Mouse (Mus musculus) hindbrain, embryonic 13.5 days (tissue): ENCODE results near the gene Sgpp1. TPM values are rescaled to one million over a fixed set of nuclear protein-coding genes. Genes with fewer than 3 reads are reported as not detected.

Source experiments
- ATAC-seq: fragments of 200-750 bp; cut with Nextera tagmentation; 2 replicates; pipeline ENCODE4 v1.8.0; 2017; ENCODE audit warnings: moderate TSS enrichment; ENCODE audit not compliant: low FRiP score
- H3K27ac ChIP-seq: fragments of 300-500 bp; sonication (generic); 2 replicates; pipeline ENCODE4 v1.5.1; 2015; ENCODE audit warnings: inconsistent platforms, mild to moderate bottlenecking, moderate library complexity
- H3K27me3 ChIP-seq: fragments of 300-500 bp; sonication (generic); 2 replicates; pipeline ENCODE4 v1.6.1; 2015; ENCODE audit warnings: mild to moderate bottlenecking, inconsistent platforms
- H3K36me3 ChIP-seq: fragments of 300-500 bp; sonication (generic); 2 replicates; pipeline ENCODE4 v1.6.1; 2015; ENCODE audit warnings: mild to moderate bottlenecking, inconsistent platforms
- H3K4me1 ChIP-seq: fragments of 300-500 bp; sonication (generic); replicated peaks from 2 replicates; pipeline ENCODE4 v1.6.1; 2015; ENCODE audit warnings: inconsistent platforms
- H3K4me2 ChIP-seq: fragments of 300-500 bp; sonication (generic); 2 replicates; pipeline ENCODE4 v1.6.1; 2015; ENCODE audit warnings: inconsistent platforms, mild to moderate bottlenecking, moderate library complexity
- H3K4me3 ChIP-seq: fragments of 300-500 bp; sonication (generic); 2 replicates; pipeline ENCODE4 v1.5.1; 2015; ENCODE audit warnings: mild to moderate bottlenecking, inconsistent platforms
- H3K9ac ChIP-seq: fragments of 300-500 bp; sonication (generic); 2 replicates; pipeline ENCODE4 v1.6.1; 2015; ENCODE audit warnings: mild to moderate bottlenecking, inconsistent platforms
- H3K9me3 ChIP-seq: fragments of 300-500 bp; sonication (generic); 2 replicates; pipeline ENCODE4 v1.6.1; 2016; ENCODE audit warnings: inconsistent platforms
- WGBS: fragments of 180-500 bp; shearing (Covaris S2); methylation state at CpG from one replicate; pipeline ENCODE4 v1.1.7; 2015; 5-methylcytosine and 5-hydroxymethylcytosine counted together
- polyA plus RNA-seq: library from polyadenylated mRNA; unstranded; fragments of >200 nt; fragmentation: Nextera tagmentation; extraction: Ambion mirVana; gene quantifications from 2 replicates; pipeline ENCODE4 v1.2.1, GENCODE M21; 2015

Sgpp1 gene
- polyA plus RNA-seq, 1 experiment from 2014 or later = 9.2 TPM

DNA sequence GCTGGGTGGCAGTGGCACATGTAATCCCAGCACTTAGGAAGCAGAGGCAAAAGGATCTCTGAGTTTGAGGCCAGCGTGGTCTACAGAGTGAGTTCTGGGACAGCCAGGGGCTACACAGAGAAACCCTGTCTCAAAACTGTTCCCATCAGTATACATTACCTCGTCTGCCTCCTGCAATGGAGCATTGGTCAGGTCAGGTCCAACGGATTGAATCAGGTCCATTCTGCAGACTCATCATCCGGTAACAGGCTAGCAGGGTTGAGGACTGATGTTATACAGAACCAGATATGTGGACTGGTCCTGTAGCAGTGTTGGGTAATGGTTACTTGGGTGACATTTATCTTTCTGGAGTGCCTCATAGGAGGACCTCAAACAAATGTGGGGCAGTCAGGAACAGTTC, 62.9 kb downstream of the Sgpp1 start:
- Histone ChIP-seq H3K27ac (no peak overlapping the region), H3K27me3 (no peaks in the 10 kb centered on the region), H3K36me3 (no peaks in the 10 kb centered on the region), H3K4me1 (peaks cover 20% of the 10 kb centered on the region), H3K9ac (no peak overlapping the region), H3K4me3 (no peak overlapping the region), H3K9me3 (no peaks in the 10 kb centered on the region), H3K4me2 (no peak overlapping the region)
- ATAC-seq = no peak
- 93% methylated on average over 4 of the region's 4 CpGs for WGBS

DNA sequence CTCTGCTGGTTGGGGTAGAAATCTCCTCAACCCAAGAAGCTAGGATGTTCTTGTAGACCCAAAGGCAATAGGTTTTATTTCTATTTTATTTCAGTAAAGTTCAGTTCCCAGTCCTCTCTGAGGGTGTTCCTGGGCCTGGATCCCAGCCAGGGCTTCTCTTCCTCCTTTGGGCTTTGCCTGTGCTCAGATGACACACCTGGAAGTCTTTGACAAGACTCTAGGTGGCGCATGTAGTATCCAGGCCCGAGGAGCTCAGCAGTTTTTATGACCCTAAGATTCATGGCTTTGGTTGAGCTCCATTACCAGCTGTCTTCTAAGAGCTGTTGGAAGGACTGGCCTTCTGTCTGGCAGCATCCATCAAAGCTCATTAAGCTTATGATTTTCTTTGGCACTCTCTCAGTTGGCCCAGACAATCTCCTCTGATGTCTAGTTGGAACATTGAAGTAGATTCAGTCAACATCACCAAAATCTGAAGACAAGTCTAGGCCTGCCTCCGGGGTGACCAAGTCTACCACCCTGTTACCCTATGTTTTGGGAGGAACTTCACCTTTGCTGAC, 63.7 kb downstream of the Sgpp1 start:
- no peak for ATAC-seq
- H3K27me3 ChIP-seq = no peaks in the 10 kb centered on the region
- WGBS = 88% methylated on average over 3 of the region's 3 CpGs

DNA sequence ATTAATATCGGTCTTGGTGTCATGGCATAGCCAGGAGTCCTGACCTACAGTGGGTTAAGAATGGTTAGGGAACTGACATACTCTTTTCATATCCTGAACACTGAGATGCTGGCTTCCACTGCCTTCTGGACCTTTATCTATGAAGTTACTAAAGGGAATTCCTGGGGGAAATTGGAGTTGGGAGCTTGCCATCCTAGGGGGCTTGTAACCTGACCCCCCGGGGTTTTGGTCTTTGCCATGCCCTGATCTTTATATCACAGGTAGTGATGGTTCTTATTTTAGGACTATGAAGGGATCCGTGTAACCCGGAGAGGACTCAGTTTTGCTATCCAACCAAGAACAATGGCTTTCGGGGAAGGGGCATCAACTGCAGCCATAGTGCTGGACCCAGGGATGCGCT, 64.9 kb downstream of the Sgpp1 start:
- 88% methylated on average over 6 of the region's 6 CpGs for WGBS
- H3K9me3 ChIP-seq = no peaks in the 10 kb centered on the region
- H3K27me3 ChIP-seq = no peaks in the 10 kb centered on the region
- H3K4me2 ChIP-seq = peak overlapping the region; percentile 77
- no peaks in the 10 kb centered on the region for H3K36me3 ChIP-seq
- no peak overlapping the region for H3K27ac ChIP-seq
- peaks cover 20% of the 10 kb centered on the region for H3K4me1 ChIP-seq
- no peak for ATAC-seq
- peak overlapping the region; percentile 51 for H3K4me3 ChIP-seq
- peak overlapping the region; percentile 66; the same call in 1 of the 2 replicates for H3K9ac ChIP-seq

More for the DNA sequence above, 63.7 kb downstream of the Sgpp1 start:
- H3K36me3 ChIP-seq = no peaks in the 10 kb centered on the region
- no peaks in the 10 kb centered on the region for H3K9me3 ChIP-seq
- H3K4me1 ChIP-seq = peaks cover 20% of the 10 kb centered on the region
- H3K4me2 ChIP-seq = no peak overlapping the region
- H3K4me3 ChIP-seq = no peak overlapping the region
- no peak overlapping the region for H3K9ac ChIP-seq
- no peak overlapping the region for H3K27ac ChIP-seq

DNA sequence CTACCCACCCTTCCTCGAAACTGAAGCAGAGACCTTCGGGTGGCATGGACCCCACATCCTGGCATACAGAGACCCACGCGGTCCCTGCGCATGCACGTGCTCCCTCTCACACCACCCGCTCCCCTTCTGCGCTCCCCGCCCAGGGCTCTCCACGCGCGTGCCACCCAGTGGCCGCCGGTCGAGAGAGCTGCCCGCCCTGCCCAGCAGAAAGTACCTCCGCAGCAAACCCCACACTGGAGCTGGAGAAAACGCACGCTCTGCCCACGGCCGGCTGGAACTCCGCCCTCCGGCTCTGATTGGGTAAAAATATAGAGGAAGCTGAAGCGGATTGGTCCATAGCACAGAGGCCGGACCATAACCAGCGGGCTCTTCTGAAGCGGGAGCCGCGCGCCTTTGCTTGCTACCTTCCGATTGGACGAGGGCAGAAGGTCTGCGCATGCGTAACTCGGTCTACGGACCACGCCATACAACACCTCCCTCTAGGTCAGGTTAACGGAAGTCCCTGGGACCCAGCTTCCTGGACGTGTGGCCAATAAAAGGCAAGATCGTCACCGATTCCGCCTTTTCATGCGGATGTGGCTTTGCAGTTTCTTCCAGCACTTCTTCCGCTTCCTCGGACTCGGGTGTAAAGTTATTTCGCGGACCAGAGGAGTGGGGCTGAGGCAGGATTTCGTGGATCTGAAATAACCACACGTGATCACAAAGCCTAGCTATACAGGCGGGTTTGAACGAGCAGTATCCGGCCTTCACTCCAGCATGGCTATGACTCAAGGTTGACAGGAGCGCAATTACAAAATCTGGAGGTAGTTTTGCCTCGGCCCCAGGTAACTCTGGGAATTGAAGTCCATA, 66.0 kb downstream of the Sgpp1 start, which contains the start of gene Wdr89:
TSS of gene Wdr89 (minus strand) at position 280 of the 849 bp plus-strand sequence.
- ATAC-seq = peak; percentile 100
- peaks cover 20% of the 10 kb centered on the region for H3K4me1 ChIP-seq
- peak within 1 kb of the TSS; percentile 81 for H3K9ac ChIP-seq
- H3K4me2 ChIP-seq = peak within 1 kb of the TSS; percentile 88
- peak within 1 kb of the TSS; percentile 63 for H3K4me3 ChIP-seq
- WGBS = under 1% methylated on average over 55 of the region's 55 CpGs
- H3K27me3 ChIP-seq = no peaks in the 10 kb centered on the region
- H3K36me3 ChIP-seq = no peaks in the 10 kb centered on the region
- peak within 1 kb of the TSS; percentile 84 for H3K27ac ChIP-seq
- H3K9me3 ChIP-seq = no peaks in the 10 kb centered on the region

DNA sequence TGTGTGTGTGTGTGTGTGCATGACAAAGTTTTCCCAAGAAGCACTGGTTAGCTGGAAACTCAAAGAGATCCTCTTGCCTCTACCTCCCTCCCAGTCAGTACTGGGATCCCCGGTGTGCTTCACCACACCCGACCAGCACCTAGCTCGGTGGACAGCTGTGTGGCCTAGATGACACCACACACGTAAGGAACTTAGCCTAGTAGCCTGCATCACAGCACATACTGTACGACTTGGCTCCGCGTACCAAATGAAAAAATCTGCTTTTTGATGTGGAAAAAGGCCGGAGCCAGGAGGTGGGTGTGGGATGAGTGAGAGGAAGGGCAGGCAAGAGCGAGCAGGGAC, 66.6 kb downstream of the Sgpp1 start:
- no peaks in the 10 kb centered on the region for H3K27me3 ChIP-seq
- peak overlapping the region; percentile 63 for H3K4me3 ChIP-seq
- ATAC-seq = no peak; the same call in 1 of the 2 replicates
- peak overlapping the region; percentile 84 for H3K27ac ChIP-seq
- peak overlapping the region; percentile 81 for H3K9ac ChIP-seq
- WGBS = 1% methylated on average over 9 of the region's 9 CpGs
- H3K9me3 ChIP-seq = no peaks in the 10 kb centered on the region
- peaks cover 20% of the 10 kb centered on the region for H3K4me1 ChIP-seq
- peak overlapping the region; percentile 88 for H3K4me2 ChIP-seq
- no peaks in the 10 kb centered on the region for H3K36me3 ChIP-seq

DNA sequence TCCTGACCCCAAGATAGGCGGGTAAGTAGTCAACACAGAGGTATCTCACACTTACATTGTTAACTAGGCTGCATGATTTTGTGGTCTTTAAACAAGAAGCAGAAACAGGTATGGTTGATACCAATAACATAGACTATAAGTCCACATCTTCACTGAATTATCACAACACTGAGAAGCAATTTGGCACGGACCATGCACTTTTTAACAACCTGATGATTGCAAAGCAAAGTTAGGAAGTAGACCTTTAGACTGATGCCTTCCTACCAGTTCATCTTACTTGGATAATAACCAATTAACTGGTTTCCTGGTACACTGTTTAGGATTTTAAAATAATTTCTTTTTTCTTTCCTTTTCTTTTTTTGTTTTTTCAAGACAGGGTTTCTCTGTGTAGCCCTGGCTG, 67.3 kb downstream of the Sgpp1 start:
- peak overlapping the region; percentile 88; the same call in 1 of the 2 replicates for H3K4me2 ChIP-seq
- no peak for ATAC-seq
- WGBS = 93% methylated on average over 2 of the region's 2 CpGs
- H3K27ac ChIP-seq = no peak overlapping the region
- peaks cover 20% of the 10 kb centered on the region for H3K4me1 ChIP-seq
- H3K27me3 ChIP-seq = no peaks in the 10 kb centered on the region
- no peaks in the 10 kb centered on the region for H3K9me3 ChIP-seq
- no peak overlapping the region for H3K4me3 ChIP-seq
- no peaks in the 10 kb centered on the region for H3K36me3 ChIP-seq
- H3K9ac ChIP-seq = no peak overlapping the region

DNA sequence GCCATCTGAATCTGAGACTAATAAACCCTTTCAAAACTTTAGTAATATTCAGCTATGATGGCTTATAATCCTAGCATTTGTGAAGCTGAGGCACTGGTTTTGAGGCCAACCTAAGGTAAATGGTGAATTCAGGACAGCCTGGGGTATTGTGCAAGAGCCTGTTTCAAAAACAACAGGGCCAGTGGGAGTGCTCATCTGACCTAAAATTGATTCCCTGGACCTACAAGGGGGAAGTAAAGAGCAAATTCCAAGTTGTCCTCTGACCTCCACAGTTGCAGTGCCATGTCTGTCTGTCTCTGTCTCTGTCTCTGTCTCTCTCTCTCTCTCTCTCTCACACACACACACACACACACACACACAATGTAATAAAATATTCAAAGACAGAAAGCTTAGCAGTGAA, 68.6 kb downstream of the Sgpp1 start:
- Histone ChIP-seq H3K9me3 (no peaks in the 10 kb centered on the region), H3K4me1 (peaks cover 20% of the 10 kb centered on the region), H3K4me2 (no peak overlapping the region), H3K27me3 (no peaks in the 10 kb centered on the region), H3K27ac (no peak overlapping the region), H3K4me3 (no peak overlapping the region), H3K9ac (no peak overlapping the region), H3K36me3 (no peaks in the 10 kb centered on the region)
- ATAC-seq = no peak

DNA sequence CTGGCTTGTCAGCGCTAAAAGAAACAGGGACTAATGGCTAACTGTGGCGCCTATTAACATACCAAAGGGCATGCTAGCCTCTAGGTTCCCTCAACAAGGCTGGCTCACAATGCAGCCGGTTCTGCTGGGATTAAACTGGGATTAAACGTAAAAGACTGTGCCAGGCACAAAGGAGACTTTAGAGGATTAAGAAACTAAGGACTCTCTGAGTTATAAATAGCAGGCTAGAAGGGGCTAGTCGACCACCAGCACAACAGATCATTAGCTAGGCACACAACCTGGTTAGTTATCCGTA, 71.1 kb downstream of the Sgpp1 start:
- WGBS = 16% methylated on average over 6 of the region's 6 CpGs
- Histone ChIP-seq H3K9ac (no peak overlapping the region), H3K27me3 (no peaks in the 10 kb centered on the region), H3K36me3 (no peaks in the 10 kb centered on the region), H3K4me1 (peaks cover 10% of the 10 kb centered on the region), H3K9me3 (no peaks in the 10 kb centered on the region), H3K27ac (no peak overlapping the region), H3K4me2 (no peak overlapping the region), H3K4me3 (no peak overlapping the region)
- ATAC-seq = no peak

Other genes with a start within 250 kb of the Sgpp1 start
- 19.9 and 21.4 TPM in 2 replicates for gene Ppp2r5e, start 139.5 kb downstream of the Sgpp1 start, polyA plus RNA-seq
- gene Wdr89, start 66.2 kb downstream of the Sgpp1 start, polyA plus RNA-seq = 5.4 and 6.2 TPM in 2 replicates
- 63.3 and 67.9 TPM in 2 replicates for gene Syne2, start 82.4 kb upstream of the Sgpp1 start, polyA plus RNA-seq